Mouse (Mus musculus) layer of hippocampus, adult 18-20 months (tissue): Measurements from ENCODE around the gene Slc16a4. TPM values are rescaled to one million over a fixed set of nuclear protein-coding genes. Genes with fewer than 3 reads are reported as not detected.

Experiments used
- DNase-seq, 2 experiments: peaks; one replicate each; pipeline ENCODE4 v3.0.0; 2022; ENCODE audit warnings: low spot score in 2 of 2
- total RNA-seq, 2 experiments: library from RNA; stranded (reverse); gene quantifications; 2 replicates each; pipeline ENCODE4 v1.2.3; 2021

Gene Slc16a4
- total RNA-seq, 2 experiments from 2014 or later = 0.43 to 0.77 TPM

DNA sequence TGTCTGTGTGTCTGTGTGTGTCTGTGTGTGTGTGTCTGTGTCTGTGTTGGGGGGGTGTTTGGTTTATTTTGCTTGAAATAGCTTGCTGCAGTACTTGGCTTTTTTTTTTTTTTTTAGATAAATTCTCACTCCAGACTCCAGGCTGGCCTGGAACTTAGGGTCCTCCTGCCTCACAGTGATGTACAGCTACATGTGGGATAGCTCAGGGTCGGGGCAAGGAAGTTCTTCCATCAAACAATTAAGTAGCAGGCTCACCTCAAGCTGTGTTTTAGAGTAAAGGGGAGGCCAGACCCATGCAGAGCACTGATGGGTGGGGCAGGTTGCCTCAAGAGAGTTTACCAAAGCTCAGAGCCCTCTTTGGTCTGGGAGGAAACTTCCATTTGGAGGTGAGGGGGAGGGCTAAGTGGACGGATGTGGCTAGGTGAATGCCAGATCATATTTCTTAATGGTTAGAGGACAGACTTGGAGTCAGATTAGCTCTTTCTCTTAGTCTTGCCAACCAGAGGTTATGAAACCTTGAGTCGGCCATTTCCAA, 66.7 kb downstream of the Slc16a4 start:
- no peak for DNase-seq

DNA sequence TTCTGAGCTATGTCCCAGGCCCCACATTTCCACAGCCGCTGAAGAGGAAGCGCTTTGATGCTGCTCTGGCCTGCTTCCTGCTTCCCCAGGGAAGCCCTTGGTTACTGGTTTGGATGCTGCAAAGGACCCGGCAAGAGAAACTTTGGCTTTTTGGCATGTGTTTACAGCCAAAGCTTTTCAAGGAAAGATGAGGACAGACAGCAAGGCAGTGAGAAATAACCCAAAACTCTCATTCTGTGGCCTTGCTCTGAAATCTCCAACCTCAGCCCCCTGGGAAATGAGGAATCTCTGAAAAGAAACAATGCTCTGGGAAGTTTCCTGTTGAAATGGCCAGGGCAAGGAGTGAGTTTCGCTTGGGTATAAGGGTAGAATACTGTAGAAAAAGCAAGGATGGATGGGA, 69.3 kb downstream of the Slc16a4 start:
- no peak for DNase-seq

Other genes starting within 250 kb of the Slc16a4 start
- gene Kcna2, start 190.1 kb upstream of the Slc16a4 start, total RNA-seq = 10 to 100 TPM; 88.7 to 90.1 TPM
- not detected for gene Kcna10, start 108.2 kb upstream of the Slc16a4 start, total RNA-seq
- gene Cym, start 69.5 kb upstream of the Slc16a4 start, total RNA-seq = not detected
- gene A630076J17Rik, start 60.6 kb upstream of the Slc16a4 start, total RNA-seq = not detected
- under 1 TPM in 1 of 2 experiments, not detected in 1; 0.20 TPM for gene Prok1, start 51.5 kb upstream of the Slc16a4 start, total RNA-seq
- 10 to 100 TPM; 64.6 to 66.1 TPM for gene Lamtor5, start 12.4 kb upstream of the Slc16a4 start, total RNA-seq
- gene Rbm15, start 42.4 kb downstream of the Slc16a4 start, total RNA-seq = 10 to 100 TPM; 26.2 to 27.1 TPM
- gene Kcnc4, start 168.3 kb downstream of the Slc16a4 start, total RNA-seq = 10 to 100 TPM; 59.7 to 70.6 TPM
- gene Slc6a17, start 226.8 kb downstream of the Slc16a4 start, total RNA-seq = 100 to 1,000 TPM; 278 to 282 TPM